Mouse (Mus musculus): ENCODE measurements around the gene Ripor1. TPM values are rescaled to one million over a fixed set of nuclear protein-coding genes. Genes with fewer than 3 reads are reported as not detected.

The Ripor1 gene
- total RNA-seq, 1 experiment: 5.6 TPM

- Histone ChIP-seq H3K36me3 (ENCODE audit: control insufficient read depth, insufficient read depth, low read length, poor library complexity, severe bottlenecking) (peaks cover 19% of the 10 kb centered on the region; the same call in 1 of the 2 replicates), H3K4me3 (ENCODE audit: insufficient read depth in 1 of 2, low read depth in 1 of 2, low read length in 2 of 2, poor library complexity in 1 of 2, severe bottlenecking in 1 of 2) (no peak overlapping the region), H3K9ac (ENCODE audit: insufficient read depth, low read depth, low read length, poor library complexity, severe bottlenecking) (no peak overlapping the region), H3K27ac (ENCODE audit: insufficient read depth, low read depth, low read length, poor library complexity, severe bottlenecking) (no peak overlapping the region), H3K9me3 (ENCODE audit: control insufficient read depth, insufficient read depth, low read depth, low read length) (no peaks in the 10 kb centered on the region), H3K4me1 (ENCODE audit: control insufficient read depth in 2 of 2, insufficient read depth in 2 of 2, low read length in 2 of 2, poor library complexity in 1 of 2) (peaks cover 0 to 28% of the 10 kb centered on the region in 2 experiments; a peak in 2 of 4 replicates)
- DNase-seq (ENCODE audit: low read depth, low spot score): no peak
- in situ Hi-C loops (cut with MboI; ENCODE audit: low sequenced_read_pairs in 2 of 2, unreplicated experiment in 2 of 2): no loop called here
- no peak for TF ChIP-seq ZNF384 (IDR thresholded peaks at IDR 0.05; ENCODE audit: low read depth, low read length)
- no peak for TF ChIP-seq CHD2 (IDR thresholded peaks at IDR 0.05; ENCODE audit: low read depth, low read length)
- no peak for TF ChIP-seq MAFK (IDR thresholded peaks at IDR 0.05; ENCODE audit: insufficient read depth, low read depth, low read length)
- no peak for TF ChIP-seq HCFC1 (IDR thresholded peaks at IDR 0.05; ENCODE audit: borderline replicate concordance, insufficient read depth, low read length)
- TF ChIP-seq ZC3H11A (IDR thresholded peaks at IDR 0.05; ENCODE audit: borderline replicate concordance, low read depth, low read length): no peak
These were observed 16.8 kb downstream of the Ripor1 start for GRCm38 (mm10) chr8:105621841-105622240.

- no peak for TF ChIP-seq MAFK (IDR thresholded peaks at IDR 0.05; ENCODE audit: insufficient read depth, low read depth, low read length)
- no peak for TF ChIP-seq CHD2 (IDR thresholded peaks at IDR 0.05; ENCODE audit: low read depth, low read length)
- peak; percentile 83 for TF ChIP-seq ZC3H11A (IDR thresholded peaks at IDR 0.05; ENCODE audit: borderline replicate concordance, low read depth, low read length)
- no peak for TF ChIP-seq ZNF384 (IDR thresholded peaks at IDR 0.05; ENCODE audit: low read depth, low read length)
- peak; percentile 47; the same call in 1 of the 2 replicates for TF ChIP-seq HCFC1 (IDR thresholded peaks at IDR 0.05; ENCODE audit: borderline replicate concordance, insufficient read depth, low read length)
- peaks cover 0 to 28% of the 10 kb centered on the region in 2 experiments; a peak in 2 of 4 replicates for H3K4me1 ChIP-seq (ENCODE audit: control insufficient read depth in 2 of 2, insufficient read depth in 2 of 2, low read length in 2 of 2, poor library complexity in 1 of 2)
- no peak overlapping the region; the same call in 1 of the 2 replicates for H3K9ac ChIP-seq (ENCODE audit: insufficient read depth, low read depth, low read length, poor library complexity, severe bottlenecking)
- H3K36me3 ChIP-seq (ENCODE audit: control insufficient read depth, insufficient read depth, low read length, poor library complexity, severe bottlenecking): peaks cover 13% of the 10 kb centered on the region; the same call in 1 of the 2 replicates
- no peak overlapping the region; a peak in 1 of 4 replicates for H3K4me3 ChIP-seq (ENCODE audit: insufficient read depth in 1 of 2, low read depth in 1 of 2, low read length in 2 of 2, poor library complexity in 1 of 2, severe bottlenecking in 1 of 2)
- H3K9me3 ChIP-seq (ENCODE audit: control insufficient read depth, insufficient read depth, low read depth, low read length): no peaks in the 10 kb centered on the region
- DNase-seq (ENCODE audit: low read depth, low spot score): peak; percentile 94
- peak overlapping the region; percentile 37 for H3K27ac ChIP-seq (ENCODE audit: insufficient read depth, low read depth, low read length, poor library complexity, severe bottlenecking)
- in situ Hi-C loops (cut with MboI; ENCODE audit: low sequenced_read_pairs in 2 of 2, unreplicated experiment in 2 of 2): no loop called here
These were observed 17.4 kb downstream of the Ripor1 start for GRCm38 (mm10) chr8:105622421-105622920.

- H3K36me3 ChIP-seq (ENCODE audit: control insufficient read depth, insufficient read depth, low read length, poor library complexity, severe bottlenecking): peaks cover 7% of the 10 kb centered on the region; the same call in 1 of the 2 replicates
- peak overlapping the region; percentile 37; the same call in 1 of the 2 replicates for H3K27ac ChIP-seq (ENCODE audit: insufficient read depth, low read depth, low read length, poor library complexity, severe bottlenecking)
- TF ChIP-seq CHD2 (IDR thresholded peaks at IDR 0.05; ENCODE audit: low read depth, low read length) (no peak), HCFC1 (IDR thresholded peaks at IDR 0.05; ENCODE audit: borderline replicate concordance, insufficient read depth, low read length) (no peak), ZNF384 (IDR thresholded peaks at IDR 0.05; ENCODE audit: low read depth, low read length) (no peak), ZC3H11A (IDR thresholded peaks at IDR 0.05; ENCODE audit: borderline replicate concordance, low read depth, low read length) (no peak), MAFK (IDR thresholded peaks at IDR 0.05; ENCODE audit: insufficient read depth, low read depth, low read length) (no peak)
- H3K4me1 ChIP-seq (ENCODE audit: control insufficient read depth in 2 of 2, insufficient read depth in 2 of 2, low read length in 2 of 2, poor library complexity in 1 of 2): peaks cover 0 to 25% of the 10 kb centered on the region in 2 experiments; a peak in 2 of 4 replicates
- H3K9me3 ChIP-seq (ENCODE audit: control insufficient read depth, insufficient read depth, low read depth, low read length): no peaks in the 10 kb centered on the region
- peak; percentile 47 for DNase-seq (ENCODE audit: low read depth, low spot score)
- in situ Hi-C loops (cut with MboI; ENCODE audit: low sequenced_read_pairs in 2 of 2, unreplicated experiment in 2 of 2): no loop called here
- H3K9ac ChIP-seq (ENCODE audit: insufficient read depth, low read depth, low read length, poor library complexity, severe bottlenecking): no peak overlapping the region
- H3K4me3 ChIP-seq (ENCODE audit: insufficient read depth in 1 of 2, low read depth in 1 of 2, low read length in 2 of 2, poor library complexity in 1 of 2, severe bottlenecking in 1 of 2): no peak overlapping the region
These were observed 18.1 kb downstream of the Ripor1 start for GRCm38 (mm10) chr8:105623118-105623517.

GRCm38 (mm10) chr8:105623679-105624245 lies 18.7 kb downstream of the Ripor1 start:
- H3K9ac ChIP-seq (ENCODE audit: insufficient read depth, low read depth, low read length, poor library complexity, severe bottlenecking): peak overlapping the region; percentile 11; the same call in 1 of the 2 replicates
- H3K4me3 ChIP-seq (ENCODE audit: insufficient read depth in 1 of 2, low read depth in 1 of 2, low read length in 2 of 2, poor library complexity in 1 of 2, severe bottlenecking in 1 of 2): no peak overlapping the region

More at GRCm38 (mm10) chr8:105623679-105624245, 18.7 kb downstream of the Ripor1 start:
- no peak for DNase-seq (ENCODE audit: low read depth, low spot score)
- in situ Hi-C loops (cut with MboI; ENCODE audit: low sequenced_read_pairs in 2 of 2, unreplicated experiment in 2 of 2): no loop called here
- H3K27ac ChIP-seq (ENCODE audit: insufficient read depth, low read depth, low read length, poor library complexity, severe bottlenecking): no peak overlapping the region
- H3K4me1 ChIP-seq (ENCODE audit: control insufficient read depth in 2 of 2, insufficient read depth in 2 of 2, low read length in 2 of 2, poor library complexity in 1 of 2): peaks cover 0 to 25% of the 10 kb centered on the region in 2 experiments; a peak in 2 of 4 replicates
- no peaks in the 10 kb centered on the region for H3K9me3 ChIP-seq (ENCODE audit: control insufficient read depth, insufficient read depth, low read depth, low read length)
- TF ChIP-seq ZC3H11A (IDR thresholded peaks at IDR 0.05; ENCODE audit: borderline replicate concordance, low read depth, low read length): no peak
- no peak for TF ChIP-seq CHD2 (IDR thresholded peaks at IDR 0.05; ENCODE audit: low read depth, low read length)
- no peak for TF ChIP-seq MAFK (IDR thresholded peaks at IDR 0.05; ENCODE audit: insufficient read depth, low read depth, low read length)
- no peak for TF ChIP-seq ZNF384 (IDR thresholded peaks at IDR 0.05; ENCODE audit: low read depth, low read length)
- TF ChIP-seq HCFC1 (IDR thresholded peaks at IDR 0.05; ENCODE audit: borderline replicate concordance, insufficient read depth, low read length): no peak
- H3K36me3 ChIP-seq (ENCODE audit: control insufficient read depth, insufficient read depth, low read length, poor library complexity, severe bottlenecking): peaks cover 3% of the 10 kb centered on the region; the same call in 1 of the 2 replicates
